Mouse (Mus musculus) intestine, embryonic 16.5 days (tissue): ENCODE measurements around the gene Spns2. TPM values are rescaled to one million over a fixed set of nuclear protein-coding genes. Genes with fewer than 3 reads are reported as not detected.

Source experiments
- ATAC-seq: fragments of 200-750 bp; cut with Nextera tagmentation; 2 replicates; pipeline ENCODE4 v1.8.0; 2017; ENCODE audit warnings: moderate TSS enrichment, moderate library complexity
- H3K27ac ChIP-seq: fragments of 300-500 bp; sonication (generic); 2 replicates; pipeline ENCODE4 v1.5.1; 2014; ENCODE audit warnings: mild to moderate bottlenecking, low read length
- H3K27me3 ChIP-seq: fragments of 300-500 bp; sonication (generic); replicated peaks from 2 replicates; pipeline ENCODE4 v1.6.1; 2014; ENCODE audit warnings: low read length, control low read depth, mixed read lengths; ENCODE audit not compliant: control insufficient read depth, insufficient read depth
- H3K36me3 ChIP-seq: fragments of 300-500 bp; sonication (generic); 2 replicates; pipeline ENCODE4 v1.6.1; 2014; ENCODE audit warnings: low read length, control low read depth; ENCODE audit not compliant: control insufficient read depth, insufficient read depth
- H3K4me1 ChIP-seq: fragments of 300-500 bp; sonication (generic); 2 replicates; pipeline ENCODE4 v1.6.1; 2014; ENCODE audit warnings: low read length, control low read depth, mixed read lengths; ENCODE audit not compliant: control insufficient read depth, insufficient read depth
- H3K4me2 ChIP-seq: fragments of 300-500 bp; sonication (generic); 2 replicates; pipeline ENCODE4 v1.6.1; 2014; ENCODE audit warnings: low read depth, low read length, control low read depth
- H3K4me3 ChIP-seq: fragments of 300-500 bp; sonication (generic); 2 replicates; pipeline ENCODE4 v1.5.1; 2014; ENCODE audit warnings: mild to moderate bottlenecking, low read length
- H3K9ac ChIP-seq: fragments of 300-500 bp; sonication (generic); 2 replicates; pipeline ENCODE4 v1.6.1; 2014; ENCODE audit warnings: low read depth, low read length
- H3K9me3 ChIP-seq: fragments of 300-500 bp; sonication (generic); 2 replicates; pipeline ENCODE4 v1.6.1; 2016; ENCODE audit warnings: low read length, control low read depth; ENCODE audit not compliant: control insufficient read depth
- WGBS: fragments of 180-500 bp; shearing (Covaris S2); extraction: QIAGEN DNeasy Blood & Tissue Kit; methylation state at CpG from one replicate; pipeline ENCODE4 v1.1.7; 2014; 5-methylcytosine and 5-hydroxymethylcytosine counted together
- polyA plus RNA-seq: library from polyadenylated mRNA; unstranded; fragments of >200 nt; fragmentation: Nextera tagmentation; extraction: Ambion mirVana; gene quantifications from 2 replicates; pipeline ENCODE4 v1.2.1, GENCODE M21; 2015

Spns2 gene
- polyA plus RNA-seq, 1 experiment from 2014 or later, result 5.9 TPM

- peak overlapping the region; percentile 99 for H3K4me2 ChIP-seq
- no peak overlapping the region for H3K4me3 ChIP-seq
- H3K9me3 ChIP-seq, result no peaks in the 10 kb centered on the region
- H3K27me3 ChIP-seq, result no peaks in the 10 kb centered on the region
- WGBS, result 25% methylated on average over 3 of the region's 3 CpGs
- peak overlapping the region; percentile 39; the same call in 1 of the 2 replicates for H3K9ac ChIP-seq
- H3K36me3 ChIP-seq, result no peaks in the 10 kb centered on the region
- ATAC-seq, result no peak
- H3K27ac ChIP-seq, result peak overlapping the region; percentile 5; the same call in 1 of the 2 replicates
- peaks cover 54% of the 10 kb centered on the region for H3K4me1 ChIP-seq
These were observed 82.6 kb downstream of the Spns2 start for GRCm38 (mm10) chr11:72407081-72407480.

- ATAC-seq, result peak; percentile 35; the same call in 1 of the 2 replicates
- WGBS, result 49% methylated on average over 8 of the region's 8 CpGs
- no peak overlapping the region for H3K4me3 ChIP-seq
- H3K4me2 ChIP-seq, result peak overlapping the region; percentile 99; the same call in 1 of the 2 replicates
- no peaks in the 10 kb centered on the region for H3K9me3 ChIP-seq
- no peak overlapping the region for H3K27ac ChIP-seq
- no peaks in the 10 kb centered on the region for H3K27me3 ChIP-seq
- peaks cover 52% of the 10 kb centered on the region for H3K4me1 ChIP-seq
- no peaks in the 10 kb centered on the region for H3K36me3 ChIP-seq
- H3K9ac ChIP-seq, result no peak overlapping the region; the same call in 1 of the 2 replicates
These were observed 83.5 kb downstream of the Spns2 start for GRCm38 (mm10) chr11:72406079-72406675.

- 46% methylated on average over 4 of the region's 4 CpGs for whole genome bisulfite sequencing
- Histone ChIP-seq H3K36me3 (no peaks in the 10 kb centered on the region), H3K27me3 (no peaks in the 10 kb centered on the region), H3K4me1 (peaks cover 48% of the 10 kb centered on the region), H3K9me3 (no peaks in the 10 kb centered on the region), H3K9ac (no peak overlapping the region), H3K4me2 (no peak overlapping the region), H3K4me3 (no peak overlapping the region), H3K27ac (no peak overlapping the region)
- ATAC-seq, result no peak
These were observed 84.2 kb downstream of the Spns2 start for GRCm38 (mm10) chr11:72405532-72405931.

- Histone ChIP-seq H3K27ac (no peak overlapping the region), H3K4me1 (peaks cover 27% of the 10 kb centered on the region)
- 86% methylated on average over 12 of the region's 12 CpGs for WGBS
These were observed 86.7 kb downstream of the Spns2 start for GRCm38 (mm10) chr11:72402969-72403368.

GRCm38 (mm10) chr11:72402017-72402416 is 87.7 kb downstream of the Spns2 start:
- Histone ChIP-seq H3K9me3 (no peaks in the 10 kb centered on the region), H3K9ac (no peak overlapping the region), H3K4me2 (no peak overlapping the region), H3K4me3 (no peak overlapping the region), H3K36me3 (peaks cover 4% of the 10 kb centered on the region; the same call in 1 of the 2 replicates), H3K27me3 (no peaks in the 10 kb centered on the region), H3K4me1 (peaks cover 24% of the 10 kb centered on the region), H3K27ac (no peak overlapping the region)
- 65% methylated on average over 5 of the region's 5 CpGs for WGBS
- ATAC-seq, result no peak

More at GRCm38 (mm10) chr11:72402969-72403368, 86.7 kb downstream of the Spns2 start:
- Histone ChIP-seq H3K9me3 (no peaks in the 10 kb centered on the region), H3K27me3 (no peaks in the 10 kb centered on the region), H3K4me3 (no peak overlapping the region), H3K36me3 (peaks cover 4% of the 10 kb centered on the region; the same call in 1 of the 2 replicates), H3K9ac (no peak overlapping the region), H3K4me2 (no peak overlapping the region)
- no peak for ATAC-seq

Other genes with a start within 250 kb of the Spns2 start
- gene Slc13a5, start 222.7 kb downstream of the Spns2 start, polyA plus RNA-seq, result 0.11 and 0.16 TPM in 2 replicates
- gene Xaf1, start 188.3 kb downstream of the Spns2 start, polyA plus RNA-seq, result 4.8 and 5.4 TPM in 2 replicates
- not detected in 2 replicates for gene Fbxo39, start 175.5 kb downstream of the Spns2 start, polyA plus RNA-seq
- 0.16 and 0.26 TPM in 2 replicates for gene Tekt1, start 127.5 kb downstream of the Spns2 start, polyA plus RNA-seq
- gene Smtnl2, start 78.2 kb downstream of the Spns2 start, polyA plus RNA-seq, result 27.3 and 28.9 TPM in 2 replicates
- gene Ggt6, start 54.4 kb downstream of the Spns2 start, polyA plus RNA-seq, result 19.2 and 21.2 TPM in 2 replicates
- 119 and 141 TPM in 2 replicates for gene Mybbp1a, start 48.5 kb downstream of the Spns2 start, polyA plus RNA-seq
- 3.2 and 5.7 TPM in 2 replicates for gene Spns3, start 60.6 kb upstream of the Spns2 start, polyA plus RNA-seq
- 49.1 and 50.0 TPM in 2 replicates for gene Ube2g1, start 117.4 kb upstream of the Spns2 start, polyA plus RNA-seq
- 14.1 and 17.4 TPM in 2 replicates for gene Ankfy1, start 200.1 kb upstream of the Spns2 start, polyA plus RNA-seq